Mouse (Mus musculus): ENCODE results near the gene Cenpa. TPM values are rescaled to one million over a fixed set of nuclear protein-coding genes. Genes with fewer than 3 reads are reported as not detected.
"Not testable (repeated sequence)": the region's sequence is repeated elsewhere in the genome, so short reads cannot be mapped to it uniquely, and the experiment has no call there.

The Cenpa gene
- total RNA-seq, 1 experiment from 2014 or later = 56.1 TPM

DNA sequence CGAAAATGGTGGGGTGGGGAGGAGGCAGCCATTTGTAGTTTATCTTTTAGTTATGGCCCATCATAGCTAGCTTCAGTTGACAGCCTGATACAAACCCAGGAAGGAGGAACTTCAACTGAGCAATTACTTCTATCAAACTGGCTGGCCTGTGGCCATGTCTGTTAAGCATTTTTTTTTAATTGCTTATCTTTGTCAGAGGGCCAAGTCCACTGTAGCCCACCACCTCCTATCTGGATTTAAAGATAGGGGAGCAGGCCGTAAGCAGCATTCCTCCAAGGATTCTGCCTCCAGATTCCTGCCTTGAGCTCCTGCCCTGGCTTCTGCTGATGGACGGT, 2.9 kb downstream of the Cenpa start:
- no peak for ATAC-seq (ENCODE audit: extremely low read depth, insufficient number of reproducible peaks, low FRiP score, poor library complexity, severe bottlenecking)

DNA sequence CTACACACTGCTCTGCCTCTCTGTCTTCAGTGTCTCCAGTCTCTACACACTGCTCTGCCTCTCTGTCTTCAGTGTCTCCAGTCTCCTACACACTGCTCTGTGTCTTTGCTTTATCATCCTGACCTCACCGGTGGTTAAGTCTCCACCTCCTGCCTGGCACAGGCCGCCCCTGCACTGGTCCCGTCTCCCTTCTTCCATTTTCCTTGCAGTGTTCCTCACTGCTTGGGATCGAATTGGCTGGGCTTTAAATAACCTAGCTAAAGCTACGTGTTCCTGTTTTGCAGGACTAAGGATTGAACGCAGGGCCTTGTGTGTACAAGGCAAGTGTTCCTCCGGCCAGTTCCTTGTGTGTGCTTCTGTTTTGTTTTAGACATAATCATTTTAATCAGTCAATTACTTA, 3.5 kb downstream of the Cenpa start:
- no peak for ATAC-seq (ENCODE audit: extremely low read depth, insufficient number of reproducible peaks, low FRiP score, poor library complexity, severe bottlenecking)

DNA sequence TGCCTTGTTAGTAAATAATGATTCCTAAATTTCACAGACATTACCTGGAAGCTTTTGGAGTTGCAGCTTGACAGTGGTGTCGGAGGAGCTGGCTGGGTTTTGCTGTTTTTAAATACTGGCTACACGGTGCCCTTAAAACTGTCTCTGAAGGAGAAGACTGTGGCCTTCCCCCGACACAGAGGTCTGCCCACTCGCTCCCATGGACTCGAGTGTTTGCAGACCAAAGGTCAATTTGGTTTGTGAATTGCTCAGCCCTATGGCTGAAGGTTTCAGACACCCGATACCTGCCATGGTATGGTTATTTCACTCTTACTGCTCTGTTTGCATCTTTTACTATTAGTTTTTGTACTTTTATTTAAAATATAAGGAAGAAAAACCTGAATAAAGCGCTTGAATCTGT, 7.4 kb downstream of the Cenpa start:
- no peak for ATAC-seq (ENCODE audit: extremely low read depth, insufficient number of reproducible peaks, low FRiP score, poor library complexity, severe bottlenecking)

DNA sequence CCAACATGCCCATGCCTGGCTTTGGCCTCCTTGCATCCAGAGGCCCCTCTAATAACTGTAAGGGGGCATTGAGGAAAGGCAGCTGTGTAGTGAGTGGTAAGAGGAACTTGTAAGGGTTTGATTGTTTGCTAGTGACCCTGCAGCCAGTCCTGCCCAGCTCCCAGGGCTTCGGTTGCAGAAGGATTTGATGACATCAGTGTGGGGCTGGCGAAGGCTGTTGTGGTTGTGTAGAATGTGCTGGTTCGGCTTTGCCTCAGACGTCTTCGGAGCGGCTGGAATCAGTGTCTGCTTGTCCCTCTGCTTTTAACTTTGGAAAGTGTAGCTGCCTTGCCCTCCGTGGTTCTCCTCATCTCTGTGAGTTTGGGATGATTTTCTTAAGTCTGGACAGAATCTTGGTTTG, 10.2 kb downstream of the Cenpa start:
- no peak for ATAC-seq (ENCODE audit: extremely low read depth, insufficient number of reproducible peaks, low FRiP score, poor library complexity, severe bottlenecking)

DNA sequence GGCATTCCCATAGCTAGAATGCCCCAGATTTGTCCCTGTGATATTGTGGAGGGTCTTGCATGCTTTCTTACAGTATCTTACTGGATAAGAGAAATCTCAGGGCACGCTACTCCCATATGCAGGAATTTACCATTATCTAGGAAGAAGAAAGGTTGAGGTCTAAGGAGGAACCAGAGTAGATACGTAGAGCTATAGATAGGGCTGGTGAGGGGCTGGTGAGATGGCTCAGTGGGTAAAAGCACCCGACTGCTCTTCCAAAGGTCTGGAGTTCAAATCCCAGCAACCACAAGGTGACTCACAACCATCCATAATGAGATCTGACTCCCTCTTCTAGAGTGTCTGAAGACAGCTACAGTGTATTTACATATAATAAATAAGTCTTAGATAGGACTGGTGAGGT, 11.5 kb downstream of the Cenpa start:
- ATAC-seq (ENCODE audit: extremely low read depth, insufficient number of reproducible peaks, low FRiP score, poor library complexity, severe bottlenecking) = not testable (repeated sequence)

DNA sequence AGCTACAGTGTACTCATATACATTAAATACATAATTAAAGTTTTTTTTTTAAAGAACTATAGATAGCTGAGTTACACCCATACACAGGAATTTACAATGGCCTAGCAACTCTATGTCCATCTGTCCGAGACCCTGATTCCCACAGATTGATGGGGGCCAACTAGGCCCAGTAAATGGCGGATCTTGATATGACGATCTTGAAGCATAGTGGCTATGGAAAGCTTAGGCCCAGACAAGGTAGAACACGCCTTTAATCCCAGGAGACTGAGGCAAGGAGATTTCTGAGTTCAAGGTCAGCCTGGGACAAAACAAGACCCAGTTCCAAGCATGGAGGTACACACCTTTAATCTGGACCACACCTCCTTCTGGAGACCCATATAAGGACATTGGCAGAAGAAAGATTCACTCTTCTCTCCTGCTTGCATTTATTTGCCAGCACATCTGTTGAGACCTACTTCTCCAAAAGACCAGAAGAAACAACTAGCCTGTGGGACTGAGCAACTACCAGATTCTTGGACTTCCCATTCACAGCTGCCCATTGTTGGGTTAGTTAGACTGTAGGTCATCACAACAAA, 12.2 kb downstream of the Cenpa start:
- no peak for ATAC-seq (ENCODE audit: extremely low read depth, insufficient number of reproducible peaks, low FRiP score, poor library complexity, severe bottlenecking)

DNA sequence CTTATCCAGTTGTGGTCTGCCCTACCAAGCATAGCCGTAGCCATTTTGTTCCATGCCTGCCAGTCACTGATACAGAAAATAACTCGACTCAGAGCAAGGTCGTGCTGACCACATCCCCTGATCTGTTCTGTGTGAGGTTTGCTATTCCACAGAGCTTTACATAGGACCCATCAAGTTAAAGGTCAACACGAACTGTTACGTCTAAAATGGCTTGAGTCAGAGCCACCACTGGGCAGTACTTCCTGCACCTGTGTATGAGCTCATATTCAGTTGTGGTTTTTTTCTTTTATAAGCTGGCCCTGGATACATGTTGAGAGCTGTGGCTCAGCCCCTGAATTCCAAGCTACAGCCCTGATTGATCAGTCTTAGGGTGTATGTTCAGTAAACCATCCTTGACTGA, 13.0 kb downstream of the Cenpa start:
- ATAC-seq (ENCODE audit: extremely low read depth, insufficient number of reproducible peaks, low FRiP score, poor library complexity, severe bottlenecking) = no peak

DNA sequence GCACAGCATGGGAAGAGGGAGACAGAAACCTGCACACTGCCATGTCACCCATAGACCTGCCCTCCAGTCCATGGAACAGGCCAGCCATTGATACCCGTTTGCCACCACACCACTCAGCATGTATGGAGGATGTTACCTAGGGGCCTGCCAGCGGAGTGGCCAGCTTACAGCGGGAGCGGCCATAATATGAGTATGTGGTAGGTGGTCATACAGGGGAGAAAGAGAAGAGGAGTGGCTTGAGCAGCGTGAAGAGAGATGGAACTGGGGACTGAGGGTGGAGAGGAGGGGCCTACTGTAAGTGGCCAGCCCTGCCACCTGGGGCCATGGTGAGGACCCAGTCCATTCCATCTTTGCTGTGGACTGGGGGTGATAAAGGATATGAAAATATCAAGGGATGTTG, 15.4 kb downstream of the Cenpa start:
- ATAC-seq (ENCODE audit: extremely low read depth, insufficient number of reproducible peaks, low FRiP score, poor library complexity, severe bottlenecking) = no peak

DNA sequence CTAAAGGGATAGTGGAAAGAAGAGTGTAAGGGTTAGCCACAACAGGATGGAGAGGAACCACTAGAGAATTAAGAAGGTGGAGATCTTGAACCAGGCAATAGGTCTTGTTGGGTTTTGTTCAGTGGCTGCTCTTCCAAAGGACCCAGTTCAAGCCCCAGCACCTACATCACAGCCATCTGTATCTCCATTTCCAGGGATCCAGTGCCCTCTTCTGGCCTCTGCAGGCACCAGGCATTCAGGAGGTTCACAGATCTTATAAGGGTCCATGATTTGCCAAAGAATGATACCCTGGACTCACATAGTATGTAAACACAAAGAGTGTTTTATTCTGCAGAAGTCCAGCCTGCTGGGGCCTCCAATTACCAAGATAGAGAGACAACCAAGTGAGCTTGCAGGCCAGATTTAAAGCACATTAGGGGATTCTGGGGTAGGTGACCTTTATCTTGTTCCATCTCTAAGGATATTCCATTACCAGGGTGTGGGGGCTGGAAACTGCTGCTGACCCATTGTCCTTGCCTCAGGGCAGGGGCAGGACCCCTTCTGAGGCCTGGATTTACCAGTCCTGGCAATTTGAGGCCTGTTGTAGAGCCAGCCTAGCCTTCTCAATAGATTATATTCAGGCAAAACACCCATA, 16.5 kb downstream of the Cenpa start:
- ATAC-seq (ENCODE audit: extremely low read depth, insufficient number of reproducible peaks, low FRiP score, poor library complexity, severe bottlenecking) = no peak

DNA sequence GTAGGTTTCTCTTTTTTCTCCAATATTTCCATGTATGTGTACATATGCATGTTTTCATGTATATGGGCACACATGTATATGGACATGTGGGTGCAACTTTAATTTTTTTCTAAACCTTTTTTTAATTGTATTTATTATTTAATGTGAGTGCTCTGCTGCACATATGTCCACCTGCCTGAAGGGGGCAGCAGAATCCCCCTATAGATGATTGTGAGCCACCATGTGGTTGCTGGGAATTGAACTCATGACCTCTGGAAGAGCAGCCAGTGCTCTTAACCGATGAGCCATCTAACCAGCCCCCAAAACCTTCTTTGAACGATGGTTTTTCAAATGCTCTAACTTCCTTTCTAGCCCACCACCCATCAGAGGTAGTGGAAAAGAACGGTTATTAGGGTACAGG, 17.4 kb downstream of the Cenpa start:
- ATAC-seq (ENCODE audit: extremely low read depth, insufficient number of reproducible peaks, low FRiP score, poor library complexity, severe bottlenecking) = no peak

DNA sequence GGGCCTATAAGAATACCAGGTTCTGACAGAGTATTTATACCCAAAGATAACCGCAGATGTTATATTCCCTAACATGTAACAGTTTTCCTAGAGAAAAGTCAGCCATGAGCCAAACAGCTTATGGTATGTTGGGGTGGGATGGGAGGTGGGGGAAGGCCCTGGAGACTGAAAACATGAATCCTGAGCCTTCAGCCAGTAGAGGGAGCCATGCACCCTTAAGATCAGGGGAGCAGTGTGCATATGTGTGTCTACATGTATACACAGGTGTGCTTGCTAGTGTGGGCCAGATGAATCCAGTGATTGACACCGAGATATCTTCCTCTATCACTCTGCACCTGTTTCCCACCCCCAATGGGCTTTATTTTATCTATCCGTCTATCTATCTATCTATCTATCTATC, 20.2 kb downstream of the Cenpa start:
- no peak for ATAC-seq (ENCODE audit: extremely low read depth, insufficient number of reproducible peaks, low FRiP score, poor library complexity, severe bottlenecking)

DNA sequence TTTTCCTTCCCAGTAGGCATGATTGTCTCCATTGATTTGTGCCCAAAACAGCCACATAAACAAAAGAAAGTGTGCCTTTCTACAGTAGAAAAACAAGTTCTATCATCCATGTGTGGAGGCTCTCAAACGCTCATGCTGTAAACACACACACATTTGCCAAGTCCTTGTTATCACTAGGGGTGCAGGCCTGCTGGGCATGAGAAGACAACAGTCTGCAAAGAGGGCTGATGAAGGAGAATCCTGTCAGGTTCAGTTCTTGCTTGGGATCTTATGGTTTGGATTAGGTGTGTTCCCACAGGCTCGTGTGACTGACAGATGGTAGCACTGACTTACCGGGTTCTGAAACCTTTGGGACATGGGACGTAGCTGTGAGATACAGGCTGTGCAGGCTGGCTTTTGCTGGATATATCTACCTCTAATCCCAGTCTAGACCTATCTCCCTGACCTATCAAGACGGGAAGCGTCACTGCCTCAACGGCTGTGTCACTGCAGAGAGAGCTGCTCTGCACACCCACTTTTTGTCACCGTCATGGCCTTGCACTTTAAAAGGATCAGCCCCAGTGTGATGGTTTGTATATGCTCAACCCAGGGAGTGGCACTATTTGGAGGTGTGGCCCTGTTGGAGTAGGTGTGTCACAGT, 33.9 kb downstream of the Cenpa start:
- no peak for ATAC-seq (ENCODE audit: extremely low read depth, insufficient number of reproducible peaks, low FRiP score, poor library complexity, severe bottlenecking)

DNA sequence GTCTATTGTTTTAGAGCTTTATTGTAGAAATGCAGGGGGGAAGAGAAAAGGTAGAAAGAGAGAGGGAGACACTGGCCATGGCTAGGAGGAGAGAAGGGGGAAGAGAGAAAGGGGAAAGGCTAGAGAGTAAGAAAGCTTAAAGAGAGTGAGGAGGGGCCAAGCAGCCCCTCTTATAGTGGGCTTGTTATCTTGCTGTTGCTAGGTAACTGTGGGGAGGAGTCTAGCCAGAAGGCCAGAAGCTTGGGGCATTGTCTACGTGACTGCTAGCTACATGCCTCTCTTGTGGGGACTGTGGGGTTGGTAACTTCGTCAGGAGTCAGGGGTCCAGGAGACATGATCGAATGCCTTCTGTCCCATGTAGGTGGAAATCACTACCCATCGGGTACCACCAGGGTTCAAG, 34.8 kb downstream of the Cenpa start:
- ATAC-seq (ENCODE audit: extremely low read depth, insufficient number of reproducible peaks, low FRiP score, poor library complexity, severe bottlenecking) = not testable (repeated sequence)

DNA sequence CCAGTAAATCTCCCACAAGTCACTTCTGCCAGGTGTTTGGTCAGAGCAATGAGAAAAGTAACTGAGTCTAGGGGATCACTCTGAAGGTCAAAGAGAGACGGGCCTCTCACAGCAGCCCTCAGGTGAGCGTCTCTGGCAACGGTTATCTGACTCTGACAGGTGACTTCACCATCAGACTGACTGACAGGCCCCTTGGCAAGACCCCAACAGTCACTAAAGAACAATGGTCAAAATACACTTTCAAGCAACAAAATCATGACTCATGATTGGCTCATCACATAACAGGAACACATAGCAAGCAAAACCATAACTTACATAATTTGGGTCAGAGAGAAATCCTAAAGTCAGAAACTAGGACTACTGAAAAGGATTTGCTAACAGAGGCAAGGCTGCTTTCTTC, 35.3 kb downstream of the Cenpa start:
- ATAC-seq (ENCODE audit: extremely low read depth, insufficient number of reproducible peaks, low FRiP score, poor library complexity, severe bottlenecking) = no peak

DNA sequence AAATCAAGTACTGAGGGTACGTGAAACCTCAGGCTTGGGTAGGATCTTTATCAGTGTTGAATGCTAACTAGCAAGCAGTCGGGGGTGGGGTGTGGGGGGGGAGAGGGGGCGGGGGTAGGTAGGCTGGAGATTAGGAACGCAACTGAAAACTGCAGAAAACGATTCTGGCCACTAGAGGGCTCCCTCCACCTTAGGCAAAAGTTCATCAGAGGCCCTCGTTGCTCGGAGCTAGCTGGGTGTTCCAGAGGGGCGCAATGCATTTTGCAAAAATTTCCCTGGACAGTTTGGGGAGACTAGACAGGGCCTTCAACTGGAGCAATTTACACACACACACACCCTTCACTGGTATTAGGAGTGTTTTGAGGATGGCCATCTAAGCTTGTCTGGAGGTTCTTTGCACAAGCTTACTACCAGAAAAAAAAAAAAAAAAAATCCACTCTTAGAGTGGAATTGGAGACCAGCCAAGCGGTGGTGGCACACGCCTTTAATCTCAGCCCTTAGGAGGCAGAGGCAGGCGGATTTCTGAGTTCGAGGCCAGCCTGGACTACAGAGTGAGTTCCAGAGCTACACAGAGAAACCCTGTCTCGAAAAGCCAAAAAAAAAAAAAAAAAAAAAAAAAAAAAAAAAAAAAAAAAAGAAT, 43.3 kb downstream of the Cenpa start:
- 0 out of 2 replicates have a peak, but pooled peaks have one; percentile 38 for ATAC-seq (ENCODE audit: extremely low read depth, insufficient number of reproducible peaks, low FRiP score, poor library complexity, severe bottlenecking)

DNA sequence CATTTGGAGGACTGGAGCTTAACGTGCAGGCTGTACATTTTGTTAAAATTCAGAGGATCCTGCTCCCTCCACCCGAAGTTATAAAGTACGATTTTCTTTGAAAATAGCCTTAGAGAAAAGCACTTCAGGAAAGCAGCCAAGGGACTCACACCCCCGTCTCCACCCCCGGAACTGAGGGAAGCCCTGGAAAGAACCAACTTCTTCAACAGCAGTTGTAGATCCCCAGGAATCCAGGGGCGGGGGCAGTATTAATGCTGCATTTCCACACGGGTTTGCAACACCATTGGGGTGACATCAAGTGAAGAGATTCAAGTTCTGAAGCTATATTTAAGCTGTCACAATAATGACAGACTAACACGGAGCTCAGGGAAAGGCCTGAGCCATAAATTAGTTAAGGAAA, 43.9 kb downstream of the Cenpa start:
- no peak for ATAC-seq (ENCODE audit: extremely low read depth, insufficient number of reproducible peaks, low FRiP score, poor library complexity, severe bottlenecking)

DNA sequence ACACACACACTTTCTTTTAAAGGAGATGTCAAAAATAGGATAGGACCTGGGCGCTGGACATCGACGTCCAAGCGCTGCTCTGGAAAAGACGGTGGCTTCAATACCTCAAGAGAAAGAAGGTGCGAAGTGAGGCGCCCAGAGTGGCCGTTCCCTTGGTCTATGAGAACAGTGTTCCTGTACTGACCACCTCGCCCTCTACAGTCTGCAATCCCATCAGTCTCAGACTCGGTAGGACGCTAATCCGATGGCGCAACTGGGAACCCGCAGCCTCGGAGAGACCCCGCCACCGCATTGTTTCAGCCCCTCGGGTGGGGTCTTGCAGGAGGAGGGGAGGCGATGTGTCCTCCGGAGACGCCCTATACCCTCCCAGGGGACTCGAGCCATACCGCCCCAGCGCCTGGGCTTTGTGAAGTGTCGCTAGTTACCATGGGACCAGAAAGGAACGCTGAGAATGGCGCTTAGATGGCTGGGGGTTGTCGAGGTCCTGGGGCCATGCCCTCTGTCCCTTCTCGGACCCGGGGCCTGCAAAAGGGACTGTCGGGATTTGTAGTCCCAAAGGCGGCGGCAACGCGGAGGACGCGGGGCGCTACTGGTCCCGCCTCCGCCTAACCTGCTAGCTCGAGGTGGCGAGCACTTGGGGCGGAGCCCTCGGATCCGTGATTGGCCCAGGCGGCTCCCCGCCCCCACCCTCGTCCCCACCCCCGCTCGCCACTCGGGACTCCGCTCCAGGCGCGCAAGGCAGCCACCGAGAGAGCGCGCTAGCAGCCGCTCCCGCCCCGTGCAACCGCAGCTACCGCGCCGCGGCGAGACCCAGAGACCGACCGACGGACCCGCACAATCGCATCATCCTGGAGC, 44.8 kb downstream of the Cenpa start, which contains the start of gene Dpysl5:
TSS of gene Dpysl5 (plus strand) at position 418 of the 855 bp plus-strand sequence.
- no peak for ATAC-seq (ENCODE audit: extremely low read depth, insufficient number of reproducible peaks, low FRiP score, poor library complexity, severe bottlenecking)

DNA sequence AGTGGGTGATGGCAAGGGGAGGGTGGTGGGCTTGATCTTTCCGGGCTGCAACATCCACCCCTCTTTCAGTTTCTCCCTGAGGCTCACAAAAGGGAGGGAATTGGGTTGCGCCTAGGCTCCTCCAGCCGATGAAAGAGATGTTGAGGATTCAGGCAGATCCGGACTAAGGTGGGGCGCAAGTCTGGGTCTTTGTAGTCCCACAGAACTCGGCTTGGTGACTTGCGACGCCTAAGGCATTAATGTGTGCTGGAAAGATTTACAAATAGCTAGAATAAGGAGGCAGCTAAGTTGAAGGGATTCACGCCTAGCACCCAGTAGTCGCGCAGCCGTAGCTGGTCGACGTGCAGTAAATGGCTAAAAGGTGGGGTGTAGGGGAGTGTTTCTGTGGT, 45.4 kb downstream of the Cenpa start:
- ATAC-seq (ENCODE audit: extremely low read depth, insufficient number of reproducible peaks, low FRiP score, poor library complexity, severe bottlenecking) = no peak
